Mouse (Mus musculus): ENCODE measurements at regions not wholly inside any gene's neighbourhood (a gene's known extent, or its start where the extent isn't known, plus 50 kb on each side); places are given as distances from the start of the nearest gene placed in this dataset.

GRCm38 (mm10) chr1:186447521-186447920, 258.3 kb downstream of the Tgfb2 start:
- TF ChIP-seq GATA1 (IDR thresholded peaks at IDR 0.05; ENCODE audit: borderline replicate concordance, low read length) (no peak), FLI1 (IDR thresholded peaks at IDR 0.05; ENCODE audit: low read length) (no peak)

All from megakaryocyte, embryonic 14.5 days (primary cell).